Mouse (Mus musculus): Measurements from ENCODE around the gene Nadk2. TPM values are rescaled to one million over a fixed set of nuclear protein-coding genes. Genes with fewer than 3 reads are reported as not detected.

The Nadk2 gene
- polyA plus RNA-seq, 1 experiment from 2014 or later: 37.3 TPM

DNA sequence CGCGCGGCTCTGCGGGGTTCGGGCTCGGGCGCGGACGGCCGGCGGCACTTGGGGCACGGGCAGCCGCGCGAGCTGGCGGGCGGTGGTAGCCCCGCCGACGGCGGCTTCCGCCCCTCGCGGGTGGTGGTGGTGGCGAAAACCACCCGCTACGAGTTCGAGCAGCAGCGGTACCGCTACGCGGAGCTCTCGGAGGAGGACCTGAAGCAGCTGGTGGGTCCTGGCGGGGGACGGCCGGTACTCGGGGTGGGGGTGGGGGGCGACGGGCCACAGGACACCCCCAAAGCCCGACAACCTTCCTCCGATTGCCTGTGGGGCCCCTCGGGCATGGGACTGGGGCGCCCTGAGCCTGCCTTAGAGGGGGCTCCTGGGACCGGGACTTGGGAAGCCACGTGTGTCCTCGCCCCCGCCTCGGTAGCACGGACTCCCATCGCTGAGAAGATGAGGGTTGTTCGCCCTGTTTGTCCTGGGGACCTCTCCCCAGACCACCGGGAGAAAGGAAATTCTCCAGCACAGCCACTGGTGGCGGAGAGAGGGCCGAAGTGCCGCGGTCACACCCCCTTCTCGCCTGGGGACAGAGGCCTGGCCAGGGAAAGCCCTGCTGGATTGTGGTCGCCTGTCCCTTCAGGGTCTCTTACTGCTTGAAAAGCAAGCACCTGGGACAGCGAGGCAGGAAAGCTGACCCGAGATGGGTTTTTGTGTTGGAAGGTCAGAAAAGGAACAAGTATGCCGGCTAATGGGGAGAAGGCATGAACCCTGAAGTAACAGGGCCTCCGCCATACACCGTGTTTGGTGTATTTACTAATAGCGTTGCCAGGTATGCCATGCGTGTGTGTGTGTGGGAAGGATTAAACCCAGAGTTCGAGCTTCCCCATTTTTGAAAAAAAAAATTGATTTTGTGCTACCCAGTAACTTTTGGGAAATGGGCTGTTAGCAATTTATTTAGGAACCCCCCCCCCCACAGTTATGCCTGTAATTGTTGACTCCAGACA lies 790 bp downstream of the Nadk2 start:
- under 1% methylated on average over 61 of the region's 66 CpGs for WGBS
- H3K9me3 ChIP-seq (ENCODE audit: control insufficient read depth): no peaks in the 10 kb centered on the region
- TF ChIP-seq CTCF (IDR thresholded peaks at IDR 0.05; ENCODE audit: low read depth): no peak
- H3K9ac ChIP-seq (ENCODE audit: low read depth, low read length): peak overlapping the region; percentile 92
- H3K36me3 ChIP-seq (ENCODE audit: control insufficient read depth, insufficient read depth): no peaks in the 10 kb centered on the region
- peak overlapping the region; percentile 95 for H3K27ac ChIP-seq (ENCODE audit: low read depth, low read length)
- ATAC-seq: peak; percentile 0; the same call in 1 of the 2 replicates
- no peaks in the 10 kb centered on the region for H3K27me3 ChIP-seq (replicated peaks; ENCODE audit: control insufficient read depth, insufficient read depth, low read length)
- peaks cover 9% of the 10 kb centered on the region for H3K4me1 ChIP-seq (replicated peaks; ENCODE audit: control insufficient read depth, insufficient read depth, low read length)
- H3K4me3 ChIP-seq (ENCODE audit: low read depth, low read length): peak overlapping the region; percentile 95
- peak overlapping the region; percentile 85 for H3K4me2 ChIP-seq (replicated peaks; ENCODE audit: low read depth)

DNA sequence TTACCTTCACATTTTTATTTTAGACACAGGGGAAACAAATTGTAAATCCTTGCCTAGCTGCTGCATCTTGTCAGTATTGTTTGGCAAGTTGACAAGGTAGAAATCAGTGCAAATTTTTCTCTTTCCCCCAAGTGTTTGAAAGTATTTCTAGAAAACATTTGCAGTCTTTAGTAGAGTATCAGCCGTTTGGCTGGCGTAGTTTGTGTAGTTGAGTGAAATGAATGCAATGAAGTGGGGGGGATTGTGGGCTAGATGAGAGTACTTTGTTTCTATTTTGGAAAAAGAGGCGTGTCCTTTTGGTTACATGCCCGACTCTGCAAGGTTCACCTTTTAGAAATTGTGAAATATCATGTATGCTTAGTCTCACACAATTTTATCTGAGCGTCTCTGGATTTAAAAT lies 1.6 kb downstream of the Nadk2 start:
- no peaks in the 10 kb centered on the region for H3K36me3 ChIP-seq (ENCODE audit: control insufficient read depth, insufficient read depth)
- peaks cover 9% of the 10 kb centered on the region for H3K4me1 ChIP-seq (replicated peaks; ENCODE audit: control insufficient read depth, insufficient read depth, low read length)
- WGBS: 8% methylated on average over 5 of the region's 5 CpGs
- peak overlapping the region; percentile 95 for H3K4me3 ChIP-seq (ENCODE audit: low read depth, low read length)
- H3K27me3 ChIP-seq (replicated peaks; ENCODE audit: control insufficient read depth, insufficient read depth, low read length): no peaks in the 10 kb centered on the region
- peak overlapping the region; percentile 85 for H3K4me2 ChIP-seq (replicated peaks; ENCODE audit: low read depth)
- ATAC-seq: no peak
- H3K9ac ChIP-seq (ENCODE audit: low read depth, low read length): peak overlapping the region; percentile 31; the same call in 1 of the 2 replicates
- no peaks in the 10 kb centered on the region for H3K9me3 ChIP-seq (ENCODE audit: control insufficient read depth)
- TF ChIP-seq CTCF (IDR thresholded peaks at IDR 0.05; ENCODE audit: low read depth): no peak
- H3K27ac ChIP-seq (ENCODE audit: low read depth, low read length): peak overlapping the region; percentile 57; the same call in 1 of the 2 replicates

- H3K4me2 ChIP-seq (replicated peaks; ENCODE audit: low read depth): peak overlapping the region; percentile 85
- H3K9me3 ChIP-seq (ENCODE audit: control insufficient read depth): no peaks in the 10 kb centered on the region
- TF ChIP-seq CTCF (IDR thresholded peaks at IDR 0.05; ENCODE audit: low read depth): no peak
- H3K9ac ChIP-seq (ENCODE audit: low read depth, low read length): peak overlapping the region; percentile 31; the same call in 1 of the 2 replicates
- WGBS: 14% methylated on average over 12 of the region's 12 CpGs
- peak overlapping the region; percentile 57; the same call in 1 of the 2 replicates for H3K27ac ChIP-seq (ENCODE audit: low read depth, low read length)
- no peaks in the 10 kb centered on the region for H3K36me3 ChIP-seq (ENCODE audit: control insufficient read depth, insufficient read depth)
- no peaks in the 10 kb centered on the region for H3K27me3 ChIP-seq (replicated peaks; ENCODE audit: control insufficient read depth, insufficient read depth, low read length)
- no peak for ATAC-seq
- H3K4me3 ChIP-seq (ENCODE audit: low read depth, low read length): peak overlapping the region; percentile 95
- peaks cover 9% of the 10 kb centered on the region for H3K4me1 ChIP-seq (replicated peaks; ENCODE audit: control insufficient read depth, insufficient read depth, low read length)
Measured at GRCm38 (mm10) chr15:9073067-9073608, 2.1 kb downstream of the Nadk2 start.

- no peak for TF ChIP-seq CTCF (IDR thresholded peaks at IDR 0.05; ENCODE audit: low read depth)
- WGBS: 51% methylated on average over 5 of the region's 5 CpGs
- peak overlapping the region; percentile 57; the same call in 1 of the 2 replicates for H3K27ac ChIP-seq (ENCODE audit: low read depth, low read length)
- 0 out of 2 replicates have a peak overlapping the region, but pooled peaks have one; percentile 31 for H3K9ac ChIP-seq (ENCODE audit: low read depth, low read length)
- peaks cover 9% of the 10 kb centered on the region for H3K4me1 ChIP-seq (replicated peaks; ENCODE audit: control insufficient read depth, insufficient read depth, low read length)
- no peak for ATAC-seq
- peak overlapping the region; percentile 85 for H3K4me2 ChIP-seq (replicated peaks; ENCODE audit: low read depth)
- H3K36me3 ChIP-seq (ENCODE audit: control insufficient read depth, insufficient read depth): no peaks in the 10 kb centered on the region
- H3K27me3 ChIP-seq (replicated peaks; ENCODE audit: control insufficient read depth, insufficient read depth, low read length): no peaks in the 10 kb centered on the region
- H3K9me3 ChIP-seq (ENCODE audit: control insufficient read depth): no peaks in the 10 kb centered on the region
- H3K4me3 ChIP-seq (ENCODE audit: low read depth, low read length): peak overlapping the region; percentile 95
Measured at GRCm38 (mm10) chr15:9073684-9074083, 2.6 kb downstream of the Nadk2 start.

GRCm38 (mm10) chr15:9074139-9074538 lies 3.1 kb downstream of the Nadk2 start:
- H3K9me3 ChIP-seq (ENCODE audit: control insufficient read depth): no peaks in the 10 kb centered on the region
- peak overlapping the region; percentile 85 for H3K4me2 ChIP-seq (replicated peaks; ENCODE audit: low read depth)
- no peak for TF ChIP-seq CTCF (IDR thresholded peaks at IDR 0.05; ENCODE audit: low read depth)
- 0 out of 2 replicates have a peak overlapping the region, but pooled peaks have one; percentile 8 for H3K27ac ChIP-seq (ENCODE audit: low read depth, low read length)
- peaks cover 9% of the 10 kb centered on the region for H3K4me1 ChIP-seq (replicated peaks; ENCODE audit: control insufficient read depth, insufficient read depth, low read length)
- no peak overlapping the region for H3K9ac ChIP-seq (ENCODE audit: low read depth, low read length)
- no peaks in the 10 kb centered on the region for H3K36me3 ChIP-seq (ENCODE audit: control insufficient read depth, insufficient read depth)
- no peaks in the 10 kb centered on the region for H3K27me3 ChIP-seq (replicated peaks; ENCODE audit: control insufficient read depth, insufficient read depth, low read length)
- H3K4me3 ChIP-seq (ENCODE audit: low read depth, low read length): peak overlapping the region; percentile 95; the same call in 1 of the 2 replicates
- no peak for ATAC-seq
- WGBS: 10% methylated on average over 2 of the region's 2 CpGs

DNA sequence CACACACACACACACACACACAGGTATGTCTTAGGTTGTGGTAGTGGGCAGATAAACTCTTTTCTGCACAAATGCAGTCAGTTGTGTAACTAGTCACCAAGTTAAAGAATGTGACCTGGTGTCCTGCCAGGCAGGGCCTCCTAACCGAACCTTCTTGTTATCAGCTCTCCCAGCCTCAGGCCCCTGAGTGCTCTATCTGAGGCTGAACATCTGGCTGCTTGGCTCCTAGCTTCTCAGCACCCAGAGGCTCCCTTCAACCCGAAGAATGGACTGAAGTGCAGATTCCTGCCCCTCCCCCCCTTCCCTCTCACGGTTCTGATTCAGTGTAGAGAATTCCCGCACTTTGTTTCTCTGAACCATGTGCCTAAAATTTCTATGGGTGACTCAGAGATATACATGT lies 3.6 kb downstream of the Nadk2 start:
- Histone ChIP-seq H3K27me3 (replicated peaks; ENCODE audit: control insufficient read depth, insufficient read depth, low read length) (no peaks in the 10 kb centered on the region), H3K9me3 (ENCODE audit: control insufficient read depth) (no peaks in the 10 kb centered on the region), H3K4me1 (replicated peaks; ENCODE audit: control insufficient read depth, insufficient read depth, low read length) (peaks cover 9% of the 10 kb centered on the region), H3K9ac (ENCODE audit: low read depth, low read length) (peak overlapping the region; percentile 31; the same call in 1 of the 2 replicates), H3K4me2 (replicated peaks; ENCODE audit: low read depth) (peak overlapping the region; percentile 85), H3K4me3 (ENCODE audit: low read depth, low read length) (no peak overlapping the region), H3K27ac (ENCODE audit: low read depth, low read length) (no peak overlapping the region; the same call in 1 of the 2 replicates), H3K36me3 (ENCODE audit: control insufficient read depth, insufficient read depth) (no peaks in the 10 kb centered on the region)
- peak; percentile 31 for ATAC-seq
- TF ChIP-seq CTCF (IDR thresholded peaks at IDR 0.05; ENCODE audit: low read depth): no peak
- WGBS: 5% methylated on average over 4 of the region's 4 CpGs

Measured in intestine, postnatal 0 days (tissue).